Mouse (Mus musculus): ENCODE measurements around the gene Sh2b1. TPM values are rescaled to one million over a fixed set of nuclear protein-coding genes. Genes with fewer than 3 reads are reported as not detected.

Sh2b1 gene
- polyA plus RNA-seq, 1 experiment from 2014 or later, result 10.4 TPM

GRCm38 (mm10) chr7:126467834-126468627, 7.2 kb downstream of the Sh2b1 start:
- no peak overlapping the region for H3K27ac ChIP-seq
- 90% methylated on average over 14 of the region's 18 CpGs for WGBS (ENCODE audit: missing documents)
- peaks cover 41% of the 10 kb centered on the region for H3K36me3 ChIP-seq (ENCODE audit: inconsistent target)
- no peaks in the 10 kb centered on the region for H3K79me2 ChIP-seq (ENCODE audit: inconsistent target)
- H3K4me3 ChIP-seq (ENCODE audit: inconsistent target), result no peak overlapping the region

GRCm38 (mm10) chr7:126467271-126467670, 8.0 kb downstream of the Sh2b1 start:
- Histone ChIP-seq H3K27ac (no peak overlapping the region), H3K4me3 (ENCODE audit: inconsistent target) (no peak overlapping the region), H3K36me3 (ENCODE audit: inconsistent target) (peaks cover 41% of the 10 kb centered on the region), H3K79me2 (ENCODE audit: inconsistent target) (no peaks in the 10 kb centered on the region)
- 51% methylated on average over 5 of the region's 5 CpGs for WGBS (ENCODE audit: missing documents)

GRCm38 (mm10) chr7:126466707-126467106, 8.5 kb downstream of the Sh2b1 start:
- Histone ChIP-seq H3K27ac (no peak overlapping the region), H3K36me3 (ENCODE audit: inconsistent target) (peaks cover 37% of the 10 kb centered on the region), H3K79me2 (ENCODE audit: inconsistent target) (no peaks in the 10 kb centered on the region), H3K4me3 (ENCODE audit: inconsistent target) (no peak overlapping the region)
- 86% methylated on average over 5 of the region's 5 CpGs for WGBS (ENCODE audit: missing documents)

GRCm38 (mm10) chr7:126466116-126466515, 9.1 kb downstream of the Sh2b1 start:
- Histone ChIP-seq H3K27ac (no peak overlapping the region), H3K4me3 (ENCODE audit: inconsistent target) (no peak overlapping the region), H3K36me3 (ENCODE audit: inconsistent target) (peaks cover 31% of the 10 kb centered on the region), H3K79me2 (ENCODE audit: inconsistent target) (no peaks in the 10 kb centered on the region)
- 83% methylated on average over 8 of the region's 9 CpGs for WGBS (ENCODE audit: missing documents)

- no peaks in the 10 kb centered on the region for H3K79me2 ChIP-seq (ENCODE audit: inconsistent target)
- H3K36me3 ChIP-seq (ENCODE audit: inconsistent target), result peaks cover 29% of the 10 kb centered on the region
- WGBS (ENCODE audit: missing documents), result 71% methylated on average over 5 of the region's 7 CpGs
- no peak overlapping the region for H3K27ac ChIP-seq
- H3K4me3 ChIP-seq (ENCODE audit: inconsistent target), result no peak overlapping the region
Observed at GRCm38 (mm10) chr7:126465246-126466030, 9.8 kb downstream of the Sh2b1 start.

GRCm38 (mm10) chr7:126464836-126465235, 10.4 kb downstream of the Sh2b1 start:
- H3K27ac ChIP-seq, result no peak overlapping the region
- 84% methylated on average over 5 of the region's 5 CpGs for WGBS (ENCODE audit: missing documents)
- no peak overlapping the region for H3K4me3 ChIP-seq (ENCODE audit: inconsistent target)
- H3K36me3 ChIP-seq (ENCODE audit: inconsistent target), result peaks cover 29% of the 10 kb centered on the region
- H3K79me2 ChIP-seq (ENCODE audit: inconsistent target), result no peaks in the 10 kb centered on the region

GRCm38 (mm10) chr7:126464121-126464520, 11.1 kb downstream of the Sh2b1 start:
- Histone ChIP-seq H3K36me3 (ENCODE audit: inconsistent target) (peaks cover 25% of the 10 kb centered on the region), H3K79me2 (ENCODE audit: inconsistent target) (no peaks in the 10 kb centered on the region), H3K27ac (no peak overlapping the region), H3K4me3 (ENCODE audit: inconsistent target) (no peak overlapping the region)
- WGBS (ENCODE audit: missing documents), result 5% methylated on average over 4 of the region's 4 CpGs

- H3K4me3 ChIP-seq (ENCODE audit: inconsistent target), result no peak overlapping the region
- 70% methylated on average over 4 of the region's 4 CpGs for WGBS (ENCODE audit: missing documents)
Observed at GRCm38 (mm10) chr7:126463547-126463946, 11.7 kb downstream of the Sh2b1 start.

GRCm38 (mm10) chr7:126463004-126463403, 12.2 kb downstream of the Sh2b1 start, which contains the start of gene Atp2a1:
Gene Atp2a1, minus strand, starts transcription at chr7:126463108.
- Histone ChIP-seq H3K79me2 (ENCODE audit: inconsistent target) (no peaks in the 10 kb centered on the region), H3K4me3 (ENCODE audit: inconsistent target) (no peak within 1 kb of the TSS), H3K27ac (no peak within 1 kb of the TSS), H3K36me3 (ENCODE audit: inconsistent target) (peaks cover 14% of the 10 kb centered on the region; the same call in 1 of the 2 replicates)
- WGBS (ENCODE audit: missing documents), result 70% methylated on average over 5 of the region's 5 CpGs

More at GRCm38 (mm10) chr7:126463547-126463946, 11.7 kb downstream of the Sh2b1 start:
- Histone ChIP-seq H3K27ac (no peak overlapping the region), H3K36me3 (ENCODE audit: inconsistent target) (peaks cover 19% of the 10 kb centered on the region), H3K79me2 (ENCODE audit: inconsistent target) (no peaks in the 10 kb centered on the region)

- Histone ChIP-seq H3K27ac (no peak overlapping the region), H3K79me2 (ENCODE audit: inconsistent target) (no peaks in the 10 kb centered on the region), H3K4me3 (ENCODE audit: inconsistent target) (no peak overlapping the region), H3K36me3 (ENCODE audit: inconsistent target) (peaks cover under 1% of the 10 kb centered on the region; the same call in 1 of the 2 replicates)
- 90% methylated on average over 3 of the region's 3 CpGs for WGBS (ENCODE audit: missing documents)
Observed at GRCm38 (mm10) chr7:126461626-126462025, 13.6 kb downstream of the Sh2b1 start.

- WGBS (ENCODE audit: missing documents), result 66% methylated on average over 10 of the region's 10 CpGs
- no peak overlapping the region for H3K27ac ChIP-seq
- H3K36me3 ChIP-seq (ENCODE audit: inconsistent target), result no peaks in the 10 kb centered on the region
Observed at GRCm38 (mm10) chr7:126460623-126461399, 14.4 kb downstream of the Sh2b1 start.

GRCm38 (mm10) chr7:126458844-126459618, 16.2 kb downstream of the Sh2b1 start:
- Histone ChIP-seq H3K36me3 (ENCODE audit: inconsistent target) (no peaks in the 10 kb centered on the region), H3K4me3 (ENCODE audit: inconsistent target) (no peak overlapping the region), H3K27ac (no peak overlapping the region), H3K79me2 (ENCODE audit: inconsistent target) (no peaks in the 10 kb centered on the region)
- 94% methylated on average over 11 of the region's 11 CpGs for WGBS (ENCODE audit: missing documents)

More at GRCm38 (mm10) chr7:126460623-126461399, 14.4 kb downstream of the Sh2b1 start:
- Histone ChIP-seq H3K4me3 (ENCODE audit: inconsistent target) (no peak overlapping the region), H3K79me2 (ENCODE audit: inconsistent target) (no peaks in the 10 kb centered on the region)

GRCm38 (mm10) chr7:126458225-126458624, 17.0 kb downstream of the Sh2b1 start:
- no peaks in the 10 kb centered on the region for H3K79me2 ChIP-seq (ENCODE audit: inconsistent target)
- WGBS (ENCODE audit: missing documents), result 92% methylated on average over 5 of the region's 5 CpGs
- H3K36me3 ChIP-seq (ENCODE audit: inconsistent target), result no peaks in the 10 kb centered on the region
- no peak overlapping the region for H3K27ac ChIP-seq
- H3K4me3 ChIP-seq (ENCODE audit: inconsistent target), result no peak overlapping the region
